Mouse (Mus musculus) stomach, postnatal 0 days (tissue): ENCODE measurements around the gene Nxt1.

ENCODE experiments used
- CTCF ChIP-seq: IDR thresholded peaks from 2 replicates; pipeline ENCODE4 v1.5.1; 2016; ENCODE audit warnings: antibody characterized with exemption, low read depth, mild to moderate bottlenecking, moderate library complexity
- EP300 ChIP-seq: optimal IDR thresholded peaks from 2 replicates; pipeline ENCODE3; 2016; ENCODE audit warnings: antibody characterized with exemption

DNA sequence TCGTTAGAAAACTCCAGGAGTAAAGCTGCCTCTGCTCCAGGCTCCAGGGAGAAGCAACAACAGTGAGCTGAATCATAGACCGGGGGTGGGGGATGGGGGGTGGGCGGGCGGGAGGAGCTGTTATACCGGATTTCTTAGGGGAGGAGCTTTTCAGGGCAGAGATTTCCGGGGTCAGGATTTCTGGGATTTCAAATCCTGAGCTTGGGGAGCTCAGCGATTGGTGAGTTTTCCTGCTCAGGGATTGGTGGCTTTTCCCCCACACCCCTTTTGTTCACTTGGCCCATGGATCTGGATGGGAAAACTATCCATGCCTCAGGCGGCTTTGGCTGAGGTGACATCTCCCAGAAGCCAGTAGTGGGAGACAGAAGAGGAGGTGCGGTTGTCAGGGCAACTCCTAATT lies 6.9 kb downstream of the Nxt1 start:
- no peak for TF ChIP-seq CTCF
- TF ChIP-seq EP300, result no peak
